Mouse (Mus musculus): ENCODE results near the gene Capn5.
A peak's percentile ranks its signal among the peaks of the same experiment; 100 is the strongest.

Capn5 gene

DNA sequence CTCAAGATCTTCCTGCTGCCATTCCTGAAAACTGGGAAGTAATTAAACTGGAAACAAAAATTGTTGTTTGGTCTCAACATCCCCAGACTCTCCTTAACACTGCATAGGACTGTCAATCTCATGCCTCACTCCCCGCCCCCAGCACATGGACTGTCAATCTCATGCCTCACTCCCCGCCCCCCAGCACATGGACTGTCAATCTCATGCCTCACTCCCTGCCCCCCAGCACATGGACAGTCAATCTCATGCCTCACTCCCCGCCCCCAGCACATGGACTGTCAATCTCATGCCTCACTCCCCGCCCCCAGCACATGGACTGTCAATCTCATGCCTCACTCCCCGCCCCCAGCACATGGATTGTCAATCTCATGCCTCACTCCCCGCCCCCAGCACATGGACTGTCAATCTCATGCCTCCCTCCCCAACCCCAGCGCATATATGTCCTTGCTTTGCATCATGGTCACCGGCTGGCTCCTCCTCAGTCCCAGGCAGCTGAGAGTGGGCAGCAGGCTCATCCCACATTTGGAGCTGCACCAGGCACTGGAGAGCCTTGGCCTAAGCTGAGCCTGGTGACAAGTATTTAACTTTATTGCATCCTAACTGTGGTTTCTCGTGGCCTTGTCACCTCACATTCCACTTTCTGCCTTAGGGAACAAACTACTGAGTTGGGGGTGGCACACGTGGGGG is 29.2 kb downstream of the Capn5 start:
- DNase-seq (ENCODE audit: low spot score in 2 of 2): no peak

DNA sequence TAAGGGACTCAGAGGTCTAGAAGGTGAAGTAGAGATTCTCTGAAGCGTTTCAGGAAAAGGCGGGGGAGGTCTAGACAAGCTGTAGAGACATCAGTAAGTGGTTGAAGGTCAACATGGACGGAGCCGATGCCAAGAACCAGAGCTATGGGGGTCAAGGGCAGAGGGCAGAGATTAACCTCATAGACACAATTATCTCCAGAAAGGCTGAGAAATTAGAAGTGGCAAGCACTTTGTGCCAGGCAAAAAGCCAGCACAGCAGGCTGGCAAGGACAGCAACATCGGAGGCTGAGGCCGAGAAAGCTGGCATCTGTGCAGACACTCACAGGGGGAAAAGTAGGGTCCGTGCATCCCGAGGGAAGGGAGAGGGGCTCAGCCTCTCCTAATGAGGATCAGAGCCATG is 30.3 kb downstream of the Capn5 start:
- DNase-seq (ENCODE audit: low spot score in 2 of 2): no peak

DNA sequence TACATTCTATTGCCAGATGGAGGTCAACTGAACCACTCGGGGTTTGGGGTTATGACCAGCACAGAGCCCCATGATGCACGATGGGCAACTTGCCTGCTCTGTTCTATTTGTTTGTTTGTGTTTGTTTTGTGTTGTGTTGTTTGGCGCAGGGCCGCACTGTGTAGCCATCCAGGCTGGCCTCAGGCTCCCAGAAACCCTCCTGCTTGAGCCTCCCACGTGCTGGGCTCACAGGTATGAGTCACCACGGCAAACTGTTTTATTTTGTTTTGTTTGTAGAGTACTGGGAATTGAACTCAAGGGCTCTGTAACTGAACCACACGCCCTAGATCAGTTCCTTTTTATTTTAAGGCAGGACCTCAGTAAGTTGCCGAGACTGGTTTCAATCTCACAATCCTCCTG is 31.6 kb downstream of the Capn5 start:
- DNase-seq (ENCODE audit: low spot score in 2 of 2): no peak

DNA sequence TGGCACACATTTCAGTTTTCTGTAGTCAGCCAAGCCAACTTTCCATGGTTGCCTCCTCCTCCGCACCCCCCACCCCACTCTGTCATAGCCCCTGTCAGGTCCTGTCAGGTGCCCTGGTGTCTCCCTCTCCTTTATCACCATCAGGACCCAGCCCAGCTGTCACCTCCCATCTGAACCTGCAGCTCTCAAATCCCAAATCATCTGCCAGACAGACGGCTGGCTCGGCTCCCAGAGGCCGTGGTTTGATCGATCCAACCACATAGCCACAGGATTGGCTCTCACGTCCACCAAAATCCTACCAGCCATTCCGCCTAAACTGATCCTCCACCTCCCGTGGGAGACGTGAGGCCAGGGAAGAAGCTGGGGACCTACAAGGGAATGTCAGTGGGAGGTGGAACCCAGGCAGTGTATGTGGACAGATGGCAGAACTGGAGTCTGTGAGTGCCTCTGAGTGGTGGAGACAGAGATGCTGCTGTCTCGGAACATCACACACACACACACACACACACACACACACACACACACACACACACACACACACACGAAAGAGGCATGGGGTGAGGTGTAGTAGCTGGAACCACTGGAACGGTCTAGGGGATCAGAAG is 32.1 kb downstream of the Capn5 start:
- DNase-seq (ENCODE audit: low spot score in 2 of 2): no peak

DNA sequence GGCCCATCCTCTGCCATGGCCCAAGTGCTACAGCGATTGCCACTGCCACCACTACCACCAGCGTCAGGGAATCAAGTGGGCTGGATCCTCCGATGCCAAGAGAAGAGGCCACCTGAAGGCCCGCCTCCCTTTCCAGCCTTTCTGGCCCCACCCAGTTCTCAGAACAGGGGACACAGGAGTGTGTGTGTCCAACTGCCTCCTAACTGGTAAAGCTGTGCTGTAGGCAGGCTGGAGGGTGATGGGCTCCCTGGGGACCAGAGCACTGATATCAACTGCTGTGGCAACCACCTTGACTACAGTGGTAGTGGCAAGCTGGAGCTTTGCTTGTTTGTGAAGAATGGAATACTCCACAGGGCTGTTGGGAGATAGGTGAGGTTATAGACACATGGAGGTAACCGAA is 32.7 kb downstream of the Capn5 start, which contains the start of gene Omp:
TSS of gene Omp (minus strand) at position 101 of the 400 bp plus-strand sequence.
- DNase-seq (ENCODE audit: low spot score in 2 of 2): no peak

DNA sequence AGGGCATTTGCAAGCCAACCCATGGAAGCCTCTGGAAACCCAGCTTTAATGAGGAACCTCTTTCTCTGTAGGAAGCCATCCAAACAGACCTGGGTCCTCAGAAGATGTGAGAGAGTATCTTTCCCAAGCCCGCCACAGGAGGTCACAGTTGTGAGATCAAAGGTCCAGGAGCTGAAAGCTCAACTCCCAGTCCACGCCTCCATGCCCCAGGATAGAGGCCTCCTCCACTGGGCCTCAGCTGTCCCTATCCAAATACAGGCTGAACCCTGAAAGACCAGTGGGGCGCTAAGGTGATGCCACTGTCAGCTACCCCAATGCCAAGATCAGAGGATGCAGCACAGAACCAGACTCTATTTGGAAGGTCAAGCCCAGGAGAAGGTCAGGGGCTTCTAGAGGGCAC is 35.4 kb downstream of the Capn5 start:
- DNase-seq (ENCODE audit: low spot score in 2 of 2): no peak

DNA sequence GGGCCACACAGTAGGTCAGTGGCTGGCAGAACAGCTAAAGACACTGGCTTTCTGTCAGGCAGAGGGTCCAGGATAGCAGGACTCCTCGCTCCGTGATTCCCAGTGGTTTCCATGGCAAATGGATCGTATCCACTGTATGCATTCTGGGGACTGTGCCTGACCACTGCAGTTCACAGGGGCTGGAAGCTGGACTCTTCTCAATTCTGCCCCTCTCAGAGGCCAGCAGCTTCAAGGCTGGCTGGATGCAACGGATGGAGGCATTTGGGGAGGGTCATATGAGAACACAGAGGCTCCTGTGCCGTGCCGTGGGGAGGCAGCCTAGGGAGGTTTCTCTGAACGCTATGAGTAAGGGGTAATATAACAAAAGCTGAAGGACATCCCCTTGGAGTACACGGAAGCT is 35.8 kb downstream of the Capn5 start:
- DNase-seq (ENCODE audit: low spot score in 2 of 2): no peak

DNA sequence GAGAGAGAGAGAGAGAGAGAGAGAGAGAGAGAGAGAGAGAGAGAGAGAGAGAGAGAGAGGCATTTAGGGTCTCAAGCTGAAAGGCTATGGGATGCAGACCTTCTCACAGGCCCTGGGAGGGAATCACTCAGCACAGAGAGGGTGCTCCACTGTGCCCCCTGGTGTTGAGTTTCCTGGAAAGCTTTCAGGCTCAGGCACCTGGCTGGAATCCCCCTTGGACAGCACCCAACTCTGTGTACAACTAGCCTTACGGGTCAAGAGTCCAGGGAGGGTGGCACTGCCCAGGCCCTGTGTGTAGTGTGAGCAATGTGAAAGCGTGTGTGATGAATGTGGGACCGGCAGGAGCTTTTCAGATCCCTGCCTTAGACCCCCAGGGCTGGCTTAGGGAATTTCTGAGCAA is 36.9 kb downstream of the Capn5 start:
- DNase-seq (ENCODE audit: low spot score in 2 of 2): no peak

DNA sequence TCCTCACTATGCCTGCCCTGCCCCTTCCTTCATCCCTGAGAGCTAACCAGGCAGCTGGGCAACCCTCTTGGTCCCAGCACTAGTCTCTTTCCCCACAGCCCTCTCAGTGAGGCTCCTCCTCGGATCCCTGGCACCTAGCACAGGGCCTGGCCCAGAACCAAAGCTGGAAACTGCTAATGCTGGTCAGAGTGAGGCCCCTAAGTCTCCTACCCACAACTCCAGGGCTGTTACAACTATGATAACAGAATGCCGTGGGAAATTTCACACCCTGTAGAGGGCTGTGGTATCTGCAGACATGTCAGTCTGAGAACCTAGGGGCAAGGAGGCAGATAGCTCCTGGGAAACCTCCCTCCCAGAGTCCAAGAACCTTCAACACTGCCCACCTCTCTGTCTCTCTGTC is 37.5 kb downstream of the Capn5 start:
- no peak for DNase-seq (ENCODE audit: low spot score in 2 of 2)

DNA sequence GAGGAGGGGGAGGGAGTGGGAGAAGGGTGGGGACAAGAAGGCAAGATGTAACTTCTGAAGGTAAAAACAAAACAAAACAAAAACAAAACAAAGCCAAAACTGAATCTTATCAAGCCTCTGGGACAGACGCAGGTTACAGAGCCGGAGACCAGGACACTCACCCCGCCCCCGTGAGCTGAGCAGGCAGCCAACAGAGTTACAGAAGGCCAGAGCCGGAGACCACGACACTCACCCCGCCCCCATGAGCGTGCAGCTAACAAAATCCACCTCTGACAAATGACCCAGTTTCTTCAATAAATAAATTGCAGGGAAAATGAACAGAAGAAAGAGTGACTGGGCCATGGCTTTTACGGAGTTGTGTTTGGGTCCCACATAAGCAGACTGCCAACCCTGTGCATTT is 38.9 kb downstream of the Capn5 start:
- DNase-seq (ENCODE audit: low spot score in 2 of 2): no peak

DNA sequence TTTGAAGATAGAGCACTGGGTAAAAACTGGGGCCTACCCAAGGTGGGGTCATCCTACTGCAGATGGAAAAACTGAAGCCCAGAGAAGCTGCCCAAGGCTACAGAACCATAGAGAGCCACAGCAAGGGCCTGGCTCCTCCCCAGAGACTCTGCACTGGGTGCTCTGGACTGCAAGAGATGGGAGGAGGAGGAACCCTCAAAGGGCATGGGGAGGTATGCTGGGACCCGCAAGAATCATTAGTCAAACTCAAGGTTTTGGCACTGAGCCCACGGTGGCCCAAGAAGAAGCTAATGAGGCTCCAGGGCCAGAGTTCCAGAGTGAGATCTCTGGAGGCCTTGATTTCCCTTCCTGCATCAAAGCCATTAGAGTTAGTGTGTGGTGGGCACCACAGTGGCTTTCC is 40.1 kb downstream of the Capn5 start:
- DNase-seq (ENCODE audit: low spot score in 2 of 2): no peak

DNA sequence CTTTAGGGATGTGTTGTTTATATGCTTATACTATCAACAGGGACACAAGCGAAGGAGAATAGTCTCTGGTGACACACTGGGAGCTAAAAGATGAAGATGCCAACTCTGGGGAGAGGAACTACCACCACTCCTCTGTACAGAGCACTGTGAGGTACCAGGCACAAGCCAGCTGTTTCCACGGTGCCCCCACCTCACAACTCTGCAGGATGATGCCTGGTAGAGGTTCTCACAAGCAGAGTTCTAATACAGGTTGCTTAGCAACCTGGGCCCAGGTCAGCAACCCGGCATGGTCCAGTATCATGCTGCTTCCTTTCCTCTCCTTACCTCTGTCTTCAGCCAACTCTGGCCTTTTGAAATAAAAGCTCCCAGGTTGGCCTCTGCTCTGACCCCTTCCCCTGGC is 40.5 kb downstream of the Capn5 start:
- no peak for DNase-seq (ENCODE audit: low spot score in 2 of 2)

DNA sequence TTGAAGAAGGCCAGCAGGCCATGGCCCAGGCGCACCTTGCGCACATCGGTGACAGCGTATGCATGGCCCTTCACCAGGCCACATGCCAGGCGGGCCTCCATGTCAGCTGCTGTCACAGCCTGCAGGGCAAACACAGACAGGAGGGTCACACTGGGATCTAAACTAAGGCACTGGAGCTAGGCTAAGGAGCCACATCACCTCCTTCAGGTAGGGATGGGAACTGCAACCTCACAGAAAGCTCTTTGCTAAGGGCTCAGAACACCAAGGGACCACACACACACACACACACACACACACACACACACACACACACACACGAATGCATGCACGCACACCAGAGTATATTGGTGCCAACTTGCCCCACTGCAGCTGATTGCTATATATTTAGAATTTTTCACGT is 46.3 kb downstream of the Capn5 start:
- no peak for DNase-seq (ENCODE audit: low spot score in 2 of 2)

DNA sequence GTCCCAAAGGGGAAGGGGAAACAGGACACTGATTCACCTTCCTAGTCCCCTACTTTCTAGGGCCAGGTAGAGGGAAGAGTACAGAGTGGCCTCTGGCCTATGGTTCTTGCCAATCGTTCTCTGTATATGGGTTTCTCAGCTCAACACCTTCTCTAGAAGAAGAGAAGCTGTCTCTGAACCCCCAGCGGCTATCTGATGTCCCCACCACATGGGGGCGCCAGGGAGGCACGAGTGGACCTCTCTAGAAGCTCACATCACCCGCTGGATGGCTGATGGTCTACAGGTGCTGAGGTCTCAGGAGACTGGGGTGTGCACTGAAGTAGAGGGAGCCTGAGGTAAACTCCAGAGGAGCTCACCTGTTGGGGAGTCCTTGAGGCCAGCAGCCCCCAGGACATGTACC is 52.6 kb downstream of the Capn5 start:
- peak in 1 of 2 experiments; percentile 37 for DNase-seq (ENCODE audit: low spot score in 2 of 2)

DNA sequence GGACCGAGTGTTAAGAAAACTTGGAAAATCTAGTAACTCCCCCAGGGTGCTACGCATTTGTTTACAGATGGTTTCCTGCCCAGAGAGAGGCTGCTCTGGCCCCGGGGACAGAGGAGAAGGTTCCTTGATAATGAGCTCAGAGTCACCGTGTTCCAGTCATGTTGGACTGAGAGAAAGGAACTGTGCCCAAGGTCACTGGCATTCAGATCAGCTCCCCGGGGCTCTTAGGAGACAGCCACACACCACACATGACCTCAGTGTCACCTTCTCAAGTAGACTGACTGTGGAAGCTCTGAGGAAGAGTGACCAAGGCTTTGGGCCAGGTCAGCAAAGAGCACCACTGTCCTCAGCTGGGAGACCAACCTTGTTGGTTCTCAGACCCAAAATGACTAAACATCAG is 53.4 kb downstream of the Capn5 start:
- DNase-seq (ENCODE audit: low spot score in 2 of 2): no peak

DNA sequence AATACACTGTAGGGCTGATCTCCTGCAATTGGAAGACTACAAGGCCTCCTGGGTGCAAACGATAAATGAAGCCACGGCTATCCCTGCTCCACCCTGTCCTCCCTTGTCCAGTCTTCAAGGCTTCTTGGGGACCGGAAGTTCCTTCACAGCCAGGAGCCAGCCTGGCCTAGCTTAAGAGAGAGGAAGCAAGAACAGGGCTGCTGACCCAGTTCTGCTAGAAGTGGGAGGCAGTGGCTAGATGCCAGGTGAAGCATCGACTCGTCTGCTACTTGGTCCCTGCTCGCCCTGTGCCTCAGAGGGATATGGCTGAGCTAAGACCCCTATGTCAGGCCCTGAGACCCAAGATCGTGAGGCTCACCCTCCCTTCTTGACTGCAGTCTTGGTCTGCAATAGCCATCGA is 56.4 kb downstream of the Capn5 start:
- DNase-seq (ENCODE audit: low spot score in 2 of 2): no peak

DNA sequence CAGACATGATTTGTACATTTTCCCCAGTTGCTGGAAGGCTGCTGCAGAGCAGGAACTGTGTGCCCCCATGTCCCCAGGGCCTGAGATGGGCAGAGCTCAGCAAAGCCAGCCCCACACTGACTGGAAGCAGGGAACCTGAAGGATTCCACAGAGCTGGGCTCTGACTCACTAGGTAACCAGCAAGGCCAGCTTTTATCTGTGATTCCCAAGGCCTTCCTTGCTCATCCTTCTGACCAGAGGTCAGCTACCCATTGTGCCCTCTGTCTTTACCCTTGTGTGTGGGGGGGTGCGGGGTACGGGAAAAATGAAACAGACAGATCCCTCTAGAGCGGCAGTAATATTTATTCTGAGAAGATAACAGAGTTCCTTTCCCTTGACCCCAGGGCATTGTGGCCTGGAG is 56.8 kb downstream of the Capn5 start:
- no peak for DNase-seq (ENCODE audit: low spot score in 2 of 2)

DNA sequence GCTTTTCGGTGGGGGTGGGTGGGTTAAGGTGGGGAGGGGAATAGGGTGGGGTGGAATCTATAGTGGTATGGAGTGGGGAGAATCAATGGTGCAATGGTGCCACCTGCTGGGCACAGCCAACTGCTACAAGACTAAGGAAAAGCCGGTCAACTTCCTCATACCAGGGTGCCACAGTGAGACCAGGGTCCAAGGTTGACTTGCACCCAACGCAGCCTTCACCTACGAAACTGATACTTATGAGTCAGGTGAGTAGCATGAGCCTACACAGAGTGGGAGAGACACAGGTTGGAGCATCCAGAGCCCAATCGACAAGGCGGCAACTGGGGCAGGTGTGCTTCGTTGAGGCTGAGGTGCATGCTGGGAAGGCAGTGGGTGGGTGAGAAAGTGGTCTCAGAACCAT is 57.7 kb downstream of the Capn5 start:
- peak; percentile 56 to 75 for DNase-seq (ENCODE audit: low spot score in 2 of 2)

DNA sequence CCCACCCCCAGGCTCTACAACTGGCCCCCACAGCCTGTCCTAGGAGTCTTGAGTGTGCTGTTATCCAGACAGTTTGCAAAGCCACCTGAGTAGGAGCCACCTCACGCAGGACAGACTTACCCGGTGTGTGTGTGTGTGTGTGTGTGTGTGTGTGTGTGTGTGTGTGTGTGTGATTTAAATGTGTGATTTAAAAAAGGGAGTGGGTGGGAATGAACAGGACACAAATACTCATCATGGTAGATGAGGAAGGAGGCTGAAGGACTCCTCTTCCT is 58.2 kb downstream of the Capn5 start:
- no peak for DNase-seq (ENCODE audit: low spot score in 2 of 2)

DNA sequence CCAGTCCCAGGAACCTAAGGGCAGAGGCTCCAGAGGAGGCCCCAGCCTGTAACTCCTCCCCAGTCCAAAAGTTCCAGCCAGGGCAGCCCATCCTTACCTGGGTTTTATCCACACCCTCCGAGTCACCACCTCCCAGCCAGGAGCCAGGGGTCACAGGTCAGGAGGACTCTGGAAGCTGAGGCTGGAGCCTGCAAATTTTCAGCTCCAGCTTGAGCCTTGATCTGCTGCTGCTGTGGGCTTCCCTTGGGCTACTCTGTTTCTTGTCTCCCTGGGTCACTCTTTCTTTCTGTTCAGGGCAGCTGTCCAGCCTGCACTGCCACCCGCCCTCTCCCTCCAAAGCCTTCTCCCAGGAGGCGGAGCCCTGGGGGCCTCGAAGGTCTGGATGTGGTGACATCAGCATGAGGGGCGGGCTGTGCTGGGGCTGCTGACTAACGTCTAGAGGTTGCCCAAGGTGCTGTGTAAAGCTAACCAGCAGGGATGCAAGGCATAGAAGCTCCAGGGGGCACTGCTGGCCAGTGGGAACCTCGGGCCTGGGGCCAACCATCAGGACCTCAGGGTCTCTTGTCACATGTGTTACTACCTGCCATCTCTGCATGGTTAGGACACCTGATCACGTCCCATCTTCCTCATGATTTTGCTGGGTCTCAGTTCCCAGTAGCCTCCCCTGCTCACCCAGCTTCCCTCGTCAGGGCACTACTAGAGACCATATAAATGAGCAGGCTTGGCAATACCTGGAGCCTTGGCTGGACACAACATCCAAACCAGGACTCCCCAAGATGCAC is 58.7 kb downstream of the Capn5 start, which contains the start of gene Myo7a:
TSS of gene Myo7a (minus strand) at position 346 of the 782 bp plus-strand sequence.
- no peak for DNase-seq (ENCODE audit: low spot score in 2 of 2)

DNA sequence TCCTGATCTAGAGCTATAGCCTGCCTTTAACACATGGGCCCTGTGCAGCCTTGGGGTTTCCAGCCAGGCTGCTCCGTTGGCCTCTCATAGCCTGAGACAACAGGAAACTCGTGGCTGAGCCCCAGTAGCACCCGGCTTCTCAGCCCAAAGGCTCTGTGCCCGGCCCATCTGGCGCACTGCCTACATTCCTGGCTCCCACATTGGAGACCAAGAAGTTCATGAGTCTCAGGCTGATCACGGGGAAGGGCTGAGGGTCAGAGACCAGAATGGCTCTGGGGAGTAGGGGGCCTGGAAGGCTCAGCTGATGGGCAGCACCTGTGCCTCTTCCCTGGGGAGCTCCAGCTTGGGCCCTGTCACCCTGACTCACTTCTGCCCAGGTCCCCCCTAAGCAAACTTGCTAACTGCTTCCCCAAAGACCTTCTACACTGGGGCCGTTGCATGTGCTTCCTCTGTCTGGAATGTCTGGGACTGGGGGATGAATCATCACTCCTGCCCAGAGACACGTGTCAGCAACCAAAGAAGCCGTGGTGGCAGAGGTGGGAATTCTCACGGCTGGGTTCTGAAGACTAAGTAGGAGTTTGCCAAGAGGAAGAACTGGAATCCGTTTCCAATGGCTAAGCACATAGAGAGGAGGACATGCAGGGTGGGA is 60.9 kb downstream of the Capn5 start:
- no peak for DNase-seq (ENCODE audit: low spot score in 2 of 2)

DNA sequence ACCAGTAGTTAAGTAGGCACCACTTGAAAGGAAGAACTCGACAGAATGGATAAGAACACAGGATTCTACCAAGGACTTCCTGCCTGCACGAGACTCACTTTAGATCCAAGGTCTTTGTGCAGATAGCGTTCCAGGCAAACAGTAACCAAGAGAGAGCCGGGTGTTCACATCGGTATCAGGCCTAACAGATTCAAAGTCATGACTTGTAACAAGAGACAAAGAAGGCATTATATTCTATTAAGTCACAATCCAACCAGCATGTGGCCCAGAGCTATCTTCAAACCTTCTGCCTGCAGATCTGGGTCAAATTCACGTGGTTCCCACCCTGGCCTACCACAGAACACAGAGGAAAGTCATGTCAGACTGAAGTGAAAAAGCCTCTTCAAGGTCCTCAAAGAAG is 63.4 kb downstream of the Capn5 start:
- DNase-seq (ENCODE audit: low spot score in 2 of 2): no peak

DNA sequence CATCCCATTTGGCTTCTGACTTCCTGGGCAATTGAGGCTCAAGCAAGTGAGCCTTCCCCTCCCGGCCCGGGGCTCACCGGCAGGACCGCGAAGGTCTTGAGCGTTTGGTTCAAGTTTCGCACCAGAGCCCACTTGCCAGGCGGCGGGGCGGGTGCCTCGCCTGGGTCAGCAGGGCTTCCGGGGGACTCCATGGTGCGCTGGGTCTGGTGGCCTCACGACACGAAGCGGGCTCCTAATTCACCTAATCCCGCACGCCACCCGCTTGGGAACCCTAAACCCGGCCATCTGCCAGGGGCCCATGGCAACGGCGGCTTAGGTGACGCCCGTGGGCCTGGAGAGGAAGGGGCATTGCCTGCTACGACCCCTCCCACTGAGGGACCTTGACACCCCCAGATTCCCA is 66.8 kb downstream of the Capn5 start:
- no peak for DNase-seq (ENCODE audit: low spot score in 2 of 2)
